Mouse (Mus musculus) neural tube, embryonic 13.5 days (tissue): ENCODE results near the gene Calm1. TPM values are rescaled to one million over a fixed set of nuclear protein-coding genes. Genes with fewer than 3 reads are reported as not detected.

Experiments used
- ATAC-seq: fragments of 200-750 bp; cut with Nextera tagmentation; 2 replicates; pipeline ENCODE4 v1.8.0; 2017; ENCODE audit warnings: low read depth, mild to moderate bottlenecking, moderate TSS enrichment, moderate library complexity
- H3K27ac ChIP-seq: fragments of 300-500 bp; sonication (generic); replicated peaks from 2 replicates; pipeline ENCODE4 v1.5.1; 2015; ENCODE audit warnings: moderate library complexity, mild to moderate bottlenecking, inconsistent platforms
- H3K27me3 ChIP-seq: fragments of 300-500 bp; sonication (generic); 2 replicates; pipeline ENCODE4 v1.6.1; 2015; ENCODE audit warnings: mild to moderate bottlenecking, inconsistent platforms
- H3K36me3 ChIP-seq: fragments of 300-500 bp; sonication (generic); 2 replicates; pipeline ENCODE4 v1.6.1; 2015; ENCODE audit warnings: mild to moderate bottlenecking, inconsistent platforms
- H3K4me1 ChIP-seq: fragments of 300-500 bp; sonication (generic); replicated peaks from 2 replicates; pipeline ENCODE4 v1.6.1; 2015; ENCODE audit warnings: inconsistent platforms
- H3K4me2 ChIP-seq: fragments of 300-500 bp; sonication (generic); 2 replicates; pipeline ENCODE4 v1.6.1; 2015; ENCODE audit warnings: inconsistent platforms, mild to moderate bottlenecking, moderate library complexity
- H3K4me3 ChIP-seq: fragments of 300-500 bp; sonication (generic); 2 replicates; pipeline ENCODE4 v1.5.1; 2015; ENCODE audit warnings: mild to moderate bottlenecking, inconsistent platforms
- H3K9ac ChIP-seq: fragments of 300-500 bp; sonication (generic); 2 replicates; pipeline ENCODE4 v1.6.1; 2015; ENCODE audit warnings: moderate library complexity, mild to moderate bottlenecking, inconsistent platforms
- H3K9me3 ChIP-seq: fragments of 300-500 bp; sonication (generic); 2 replicates; pipeline ENCODE4 v1.6.1; 2016; ENCODE audit warnings: inconsistent platforms
- WGBS: fragments of 180-500 bp; shearing (Covaris S2); methylation state at CpG from one replicate; pipeline ENCODE4 v1.1.7; 2015; 5-methylcytosine and 5-hydroxymethylcytosine counted together
- polyA plus RNA-seq: library from polyadenylated mRNA; unstranded; fragments of >200 nt; fragmentation: Nextera tagmentation; extraction: Ambion mirVana; gene quantifications from 2 replicates; pipeline ENCODE4 v1.2.1, GENCODE M21; 2015

Calm1 gene
- polyA plus RNA-seq, result 2,474 and 2,486 TPM in 2 replicates

DNA sequence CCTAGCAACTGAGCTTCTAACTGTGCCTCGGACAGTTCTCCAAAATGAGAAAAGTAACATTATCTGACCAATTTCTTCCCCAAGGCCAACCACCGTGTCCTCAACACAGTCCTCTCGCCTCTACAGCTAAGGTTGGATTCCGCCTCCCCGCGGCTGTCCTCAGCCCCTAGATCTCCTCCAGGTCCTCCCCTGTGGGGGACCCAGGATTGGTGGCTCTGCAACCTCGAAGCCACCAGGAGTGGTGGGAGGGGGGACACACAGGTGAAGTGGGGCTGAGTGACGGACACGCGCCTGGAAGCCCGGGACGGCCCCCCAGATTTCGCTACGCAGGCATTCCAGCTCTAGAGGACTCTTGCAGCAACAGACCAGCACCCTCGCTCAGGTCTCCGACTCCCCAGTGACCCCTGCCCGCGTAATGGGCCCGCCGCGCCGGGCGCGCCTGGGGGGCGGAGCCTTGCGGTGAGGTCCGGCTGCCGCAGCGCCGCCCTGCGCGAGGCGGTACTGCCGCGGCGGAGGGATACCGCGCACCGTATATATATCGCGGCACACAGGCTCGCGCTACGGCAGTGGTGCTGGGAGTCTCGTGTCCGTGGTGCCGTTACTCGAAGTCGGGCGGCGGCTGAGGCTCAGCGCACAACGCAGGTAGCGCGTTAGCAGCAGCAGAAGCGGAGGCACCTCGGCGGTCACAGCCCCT is at the start of gene Calm1:
Calm1 (plus strand) TSS at position 469 of the 694 bp plus-strand sequence.
- under 1% methylated on average over 58 of the region's 58 CpGs for WGBS
- H3K4me1 ChIP-seq, result peaks cover 34% of the 10 kb centered on the region
- no peaks in the 10 kb centered on the region for H3K27me3 ChIP-seq
- peak within 1 kb of the TSS; percentile 100 for H3K4me3 ChIP-seq
- peak; percentile 88 for ATAC-seq
- peak within 1 kb of the TSS; percentile 92 for H3K4me2 ChIP-seq
- H3K27ac ChIP-seq, result peak within 1 kb of the TSS; percentile 93
- H3K9ac ChIP-seq, result peak within 1 kb of the TSS; percentile 98
- no peaks in the 10 kb centered on the region for H3K9me3 ChIP-seq
- peaks cover 16% of the 10 kb centered on the region for H3K36me3 ChIP-seq

DNA sequence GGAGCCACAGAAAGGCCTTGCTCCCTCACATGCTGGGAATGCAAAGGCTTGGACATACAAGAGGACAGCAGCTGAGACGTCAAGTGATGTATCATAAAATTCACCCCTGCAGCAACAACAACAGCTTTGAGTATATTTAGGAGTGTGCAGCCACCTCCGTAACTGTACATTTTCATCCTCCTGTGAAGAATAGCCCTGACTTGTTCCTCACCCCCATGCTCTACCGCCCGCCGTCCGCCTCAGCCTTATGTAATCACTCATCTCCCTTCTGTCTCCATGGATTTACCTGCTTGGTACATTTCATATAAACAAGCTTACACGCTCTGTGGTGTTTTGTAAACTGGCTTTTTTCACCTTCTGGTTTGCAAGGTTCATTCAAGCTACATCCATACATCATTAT is 46.8 kb upstream of the Calm1 start:
- H3K9me3 ChIP-seq, result no peaks in the 10 kb centered on the region
- 87% methylated on average over 7 of the region's 7 CpGs for WGBS
- no peak overlapping the region for H3K4me2 ChIP-seq
- H3K4me1 ChIP-seq, result no peaks in the 10 kb centered on the region
- peaks cover 37% of the 10 kb centered on the region for H3K36me3 ChIP-seq
- H3K9ac ChIP-seq, result no peak overlapping the region
- no peaks in the 10 kb centered on the region for H3K27me3 ChIP-seq
- no peak overlapping the region for H3K27ac ChIP-seq
- H3K4me3 ChIP-seq, result no peak overlapping the region
- no peak for ATAC-seq

DNA sequence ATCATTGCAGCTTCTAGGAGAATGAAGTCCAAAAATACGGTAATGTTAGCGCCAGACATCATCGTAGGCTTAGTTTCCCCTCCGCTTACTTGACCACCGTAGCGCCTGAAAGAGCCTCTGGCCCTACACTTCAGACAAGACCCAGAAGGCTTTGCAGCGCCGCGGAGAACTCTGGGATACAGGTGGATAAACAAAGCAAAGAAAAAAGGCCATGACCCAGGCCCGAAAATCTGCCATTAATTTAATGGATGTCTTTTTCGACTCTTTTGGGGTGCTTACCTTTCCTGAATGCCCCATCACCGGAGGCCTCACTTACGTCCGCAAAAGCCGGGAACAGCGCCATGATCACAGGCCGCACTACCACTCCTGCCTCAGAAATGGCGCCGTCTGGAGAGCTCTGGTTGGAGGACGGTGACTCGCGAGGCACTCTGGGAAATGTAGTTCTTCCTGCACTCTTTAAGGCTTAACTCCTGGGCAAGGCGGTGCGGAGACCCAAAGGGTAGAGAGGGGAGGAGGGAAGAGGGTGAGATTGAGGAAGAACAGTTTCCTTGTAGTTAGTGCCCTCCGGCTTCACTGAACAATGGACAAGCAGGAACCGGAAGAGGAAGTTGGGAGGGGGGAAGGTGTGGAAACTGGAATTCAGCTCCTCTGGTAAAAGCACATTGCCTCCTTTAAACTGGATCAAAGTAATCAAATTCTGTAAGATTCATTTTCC is 39.8 kb upstream of the Calm1 start, which contains the start of gene Nrde2:
Nrde2 (minus strand) TSS at position 393 of the 715 bp plus-strand sequence.
- Histone ChIP-seq H3K4me1 (peaks cover 13% of the 10 kb centered on the region), H3K27ac (peak within 1 kb of the TSS; percentile 64), H3K27me3 (no peaks in the 10 kb centered on the region), H3K4me2 (peak within 1 kb of the TSS; percentile 64), H3K4me3 (peak within 1 kb of the TSS; percentile 50), H3K9ac (peak within 1 kb of the TSS; percentile 74), H3K9me3 (no peaks in the 10 kb centered on the region), H3K36me3 (no peaks in the 10 kb centered on the region)
- peak; percentile 98 for ATAC-seq
- 1% methylated on average over 26 of the region's 26 CpGs for WGBS

DNA sequence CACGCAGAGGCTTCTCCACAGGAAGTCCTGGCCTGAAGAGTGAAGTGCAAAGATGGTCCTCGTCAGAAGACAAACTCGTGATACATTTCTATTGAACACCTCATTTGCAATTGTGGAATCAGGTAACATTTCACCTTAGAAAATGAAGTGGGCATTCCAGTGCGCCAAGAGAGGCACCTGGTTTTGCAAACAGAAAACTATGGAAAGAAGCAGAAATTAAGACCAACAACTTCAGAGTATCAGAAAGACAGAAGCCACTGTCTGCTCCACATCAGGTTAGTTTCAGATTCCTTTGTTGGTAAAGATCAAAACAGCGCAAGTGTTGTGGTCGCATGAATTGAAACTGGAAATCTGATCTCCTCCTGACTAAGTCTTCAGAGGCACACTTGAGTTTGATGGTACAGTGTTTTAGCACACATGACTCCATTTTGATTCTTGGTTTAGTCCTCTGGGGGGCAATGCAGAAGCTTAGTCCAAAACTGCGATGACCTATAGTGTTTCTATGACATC is 34.2 kb upstream of the Calm1 start:
- H3K27me3 ChIP-seq, result no peaks in the 10 kb centered on the region
- no peak overlapping the region for H3K9ac ChIP-seq
- no peak overlapping the region for H3K4me3 ChIP-seq
- peaks cover 13% of the 10 kb centered on the region for H3K4me1 ChIP-seq
- ATAC-seq, result no peak
- H3K27ac ChIP-seq, result no peak overlapping the region
- H3K36me3 ChIP-seq, result no peaks in the 10 kb centered on the region
- no peaks in the 10 kb centered on the region for H3K9me3 ChIP-seq
- WGBS, result 79% methylated on average over 7 of the region's 7 CpGs
- H3K4me2 ChIP-seq, result no peak overlapping the region

DNA sequence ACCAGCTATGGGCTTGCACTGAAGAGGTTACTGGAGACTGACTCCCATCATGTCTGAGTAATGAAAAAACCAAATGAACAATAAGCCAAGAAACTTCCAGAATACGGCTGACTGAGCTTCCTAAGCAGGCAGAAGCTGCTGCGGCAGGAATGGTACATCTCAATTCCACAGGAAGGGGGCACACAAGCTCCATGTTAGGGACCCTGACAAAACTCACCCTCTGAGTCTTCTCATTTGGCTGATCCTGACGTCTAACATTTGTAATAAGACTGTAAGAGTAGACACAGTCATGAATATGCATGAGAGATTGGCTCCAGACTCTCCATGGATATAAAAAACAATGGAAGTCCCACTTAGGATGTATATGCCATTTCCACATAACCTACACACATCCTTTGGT is 33.1 kb upstream of the Calm1 start:
- Histone ChIP-seq H3K4me3 (no peak overlapping the region), H3K27ac (no peak overlapping the region), H3K4me2 (no peak overlapping the region), H3K36me3 (no peaks in the 10 kb centered on the region), H3K9ac (no peak overlapping the region), H3K27me3 (no peaks in the 10 kb centered on the region), H3K4me1 (peaks cover 13% of the 10 kb centered on the region), H3K9me3 (no peaks in the 10 kb centered on the region)
- ATAC-seq, result peak; percentile 74; the same call in 1 of the 2 replicates
- WGBS, result 19% methylated on average over 3 of the region's 3 CpGs

DNA sequence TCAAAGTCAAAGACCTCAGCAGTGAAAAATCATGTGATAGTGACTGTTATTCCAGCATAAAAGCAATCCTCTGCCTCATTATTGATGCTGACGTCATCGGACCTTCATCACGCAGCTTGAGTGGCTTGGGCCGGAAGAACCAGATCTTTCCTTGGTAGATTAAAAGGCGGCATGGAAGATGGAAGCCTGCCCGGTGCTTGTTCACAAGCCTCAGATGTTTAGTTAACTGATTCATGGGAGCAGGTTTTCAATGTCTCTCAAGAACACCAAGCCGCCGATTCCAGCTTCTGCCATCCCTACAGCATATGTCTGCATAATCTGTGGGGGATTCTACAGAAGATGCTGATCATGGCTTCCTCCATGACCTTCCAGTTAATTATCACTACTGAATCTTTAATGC is 32.3 kb upstream of the Calm1 start:
- H3K4me3 ChIP-seq, result no peak overlapping the region
- H3K9me3 ChIP-seq, result no peaks in the 10 kb centered on the region
- H3K4me2 ChIP-seq, result no peak overlapping the region
- no peaks in the 10 kb centered on the region for H3K36me3 ChIP-seq
- no peak for ATAC-seq
- peak overlapping the region; percentile 38; the same call in 1 of the 2 replicates for H3K27ac ChIP-seq
- H3K27me3 ChIP-seq, result no peaks in the 10 kb centered on the region
- WGBS, result 60% methylated on average over 8 of the region's 8 CpGs
- peaks cover 13% of the 10 kb centered on the region for H3K4me1 ChIP-seq
- no peak overlapping the region for H3K9ac ChIP-seq

DNA sequence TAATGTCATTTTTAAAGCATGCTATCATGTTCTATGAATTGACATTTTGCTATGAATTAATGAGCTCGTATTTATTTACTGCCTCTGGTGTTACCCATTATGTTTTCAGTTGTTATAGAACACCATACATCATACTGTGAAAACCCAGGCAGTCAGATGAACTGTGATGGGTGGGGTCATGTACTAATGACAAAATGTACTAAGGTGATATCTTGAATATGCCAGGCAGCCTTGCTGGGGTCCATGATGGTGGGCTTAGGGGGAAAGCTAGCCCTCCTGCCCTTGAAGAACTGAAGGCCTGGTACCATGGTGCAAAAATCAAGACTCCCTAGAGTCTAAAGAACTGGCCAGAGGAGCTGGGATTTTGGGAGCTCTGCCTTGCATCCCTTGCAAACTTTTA is 31.7 kb upstream of the Calm1 start:
- Histone ChIP-seq H3K4me2 (peak overlapping the region; percentile 56), H3K4me3 (no peak overlapping the region), H3K27me3 (no peaks in the 10 kb centered on the region), H3K9me3 (no peaks in the 10 kb centered on the region), H3K36me3 (no peaks in the 10 kb centered on the region), H3K4me1 (peaks cover 13% of the 10 kb centered on the region), H3K27ac (peak overlapping the region; percentile 87), H3K9ac (peak overlapping the region; percentile 62; the same call in 1 of the 2 replicates)
- WGBS, result 83% methylated on average over 1 of the region's 1 CpGs
- no peak; the same call in 1 of the 2 replicates for ATAC-seq

DNA sequence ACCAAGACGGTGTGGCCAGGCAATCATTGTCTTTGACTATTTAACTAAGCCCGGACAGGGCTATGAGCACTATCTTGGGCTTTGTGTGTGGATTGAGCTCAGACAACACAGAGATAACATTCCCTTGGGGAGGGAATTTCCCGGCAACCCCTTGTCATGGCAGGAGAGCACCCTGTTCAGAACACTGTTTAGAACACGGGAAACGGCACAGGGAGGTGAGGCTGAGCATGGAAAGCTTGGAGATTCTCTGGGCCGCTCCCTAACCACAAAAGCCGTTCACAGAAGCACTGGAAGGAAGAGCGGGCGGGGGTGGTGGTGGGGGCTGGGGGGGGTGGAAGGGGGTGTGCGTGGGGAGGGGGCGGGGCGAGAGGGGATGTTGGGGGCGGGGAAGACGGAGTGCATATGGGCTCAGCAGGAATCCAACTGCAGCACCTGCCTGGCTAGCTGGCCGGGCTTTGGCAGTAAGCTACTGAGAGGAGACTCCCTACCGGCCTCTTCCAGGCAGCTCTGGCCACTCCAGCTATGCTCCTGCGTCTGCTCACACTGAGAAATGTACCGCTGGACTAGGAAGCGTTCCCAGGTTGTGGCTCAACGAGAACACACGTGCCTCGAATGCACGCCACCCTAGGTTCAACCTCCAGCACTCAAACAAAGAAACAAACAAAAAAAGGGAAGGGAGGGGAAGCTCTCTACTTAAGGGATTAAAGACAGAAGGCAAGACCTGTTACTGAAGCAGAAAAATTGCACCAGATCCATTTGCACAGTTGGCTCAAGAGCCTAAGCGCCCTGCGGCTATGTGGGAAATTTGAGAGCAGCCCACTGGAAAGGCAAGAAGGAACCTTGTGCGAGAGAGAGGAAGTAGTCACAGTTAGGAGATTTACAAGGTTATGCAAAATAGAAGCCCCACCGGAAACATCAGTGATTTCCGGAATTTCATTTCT is 31.0 kb upstream of the Calm1 start:
- 9% methylated on average over 28 of the region's 28 CpGs for WGBS

DNA sequence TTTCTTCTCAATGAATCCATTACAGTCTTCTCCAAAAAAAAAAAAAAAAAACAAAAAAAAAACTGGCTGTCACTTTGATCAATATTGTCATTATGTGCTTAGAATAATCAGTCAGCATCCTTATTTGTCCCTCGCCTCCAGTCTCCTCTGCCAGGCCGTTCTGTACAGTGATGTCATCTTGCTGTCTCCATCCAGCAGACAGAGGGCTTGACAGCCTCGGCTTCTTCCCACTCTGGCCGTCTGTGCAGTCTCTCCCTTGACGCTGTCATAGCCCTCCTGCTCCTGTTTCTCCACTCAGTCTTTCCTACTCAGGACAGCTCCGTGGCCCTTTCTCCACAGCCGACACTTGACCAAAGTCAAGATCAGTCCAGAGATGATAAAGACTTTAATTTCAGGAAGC is 26.8 kb upstream of the Calm1 start:
- WGBS, result 68% methylated on average over 7 of the region's 7 CpGs
- H3K27me3 ChIP-seq, result no peaks in the 10 kb centered on the region
- no peak overlapping the region for H3K27ac ChIP-seq
- no peak overlapping the region for H3K4me3 ChIP-seq
- H3K9ac ChIP-seq, result no peak overlapping the region
- H3K4me1 ChIP-seq, result peaks cover 33% of the 10 kb centered on the region
- H3K36me3 ChIP-seq, result no peaks in the 10 kb centered on the region
- no peak overlapping the region for H3K4me2 ChIP-seq
- ATAC-seq, result no peak
- H3K9me3 ChIP-seq, result no peaks in the 10 kb centered on the region

More for the DNA sequence above, 31.0 kb upstream of the Calm1 start:
- Histone ChIP-seq H3K36me3 (no peaks in the 10 kb centered on the region), H3K27ac (peak overlapping the region; percentile 87), H3K4me1 (peaks cover 13% of the 10 kb centered on the region), H3K4me2 (peak overlapping the region; percentile 56), H3K4me3 (peak overlapping the region; percentile 20), H3K9me3 (no peaks in the 10 kb centered on the region), H3K9ac (peak overlapping the region; percentile 62), H3K27me3 (no peaks in the 10 kb centered on the region)
- peak; percentile 68 for ATAC-seq

DNA sequence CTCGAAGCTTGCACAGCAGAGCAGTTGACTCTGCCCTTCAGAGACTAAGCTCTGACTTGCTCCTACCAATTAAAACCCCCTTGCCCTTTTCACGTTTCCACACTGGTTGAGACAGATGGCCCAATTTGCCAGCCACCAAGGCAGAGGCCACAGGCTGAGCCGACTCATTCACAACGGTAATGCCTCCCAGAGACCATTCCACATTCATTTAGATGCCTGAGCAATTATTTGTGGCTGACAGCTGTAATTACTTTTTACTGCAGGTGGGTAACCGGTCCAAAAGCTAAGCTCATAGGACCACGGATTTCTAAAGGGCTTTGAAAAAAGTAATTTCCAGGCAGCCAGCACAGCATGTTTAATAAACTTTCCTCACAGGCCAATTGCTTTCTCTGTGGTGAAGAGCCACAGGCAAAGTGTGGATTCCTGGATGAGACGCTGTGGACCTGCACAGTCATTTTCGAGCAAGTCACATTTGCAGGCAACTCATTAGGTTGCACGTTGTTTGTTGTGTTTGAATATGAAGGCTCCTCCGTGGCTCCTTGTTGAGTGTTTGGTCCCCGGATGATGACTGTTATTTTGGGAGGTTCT is 22.7 kb upstream of the Calm1 start:
- peak; percentile 88 for ATAC-seq
- Histone ChIP-seq H3K9me3 (no peaks in the 10 kb centered on the region), H3K36me3 (no peaks in the 10 kb centered on the region), H3K27ac (peak overlapping the region; percentile 67), H3K4me1 (peaks cover 34% of the 10 kb centered on the region), H3K4me3 (no peak overlapping the region), H3K9ac (no peak overlapping the region), H3K4me2 (no peak overlapping the region), H3K27me3 (no peaks in the 10 kb centered on the region)
- 22% methylated on average over 11 of the region's 11 CpGs for WGBS

DNA sequence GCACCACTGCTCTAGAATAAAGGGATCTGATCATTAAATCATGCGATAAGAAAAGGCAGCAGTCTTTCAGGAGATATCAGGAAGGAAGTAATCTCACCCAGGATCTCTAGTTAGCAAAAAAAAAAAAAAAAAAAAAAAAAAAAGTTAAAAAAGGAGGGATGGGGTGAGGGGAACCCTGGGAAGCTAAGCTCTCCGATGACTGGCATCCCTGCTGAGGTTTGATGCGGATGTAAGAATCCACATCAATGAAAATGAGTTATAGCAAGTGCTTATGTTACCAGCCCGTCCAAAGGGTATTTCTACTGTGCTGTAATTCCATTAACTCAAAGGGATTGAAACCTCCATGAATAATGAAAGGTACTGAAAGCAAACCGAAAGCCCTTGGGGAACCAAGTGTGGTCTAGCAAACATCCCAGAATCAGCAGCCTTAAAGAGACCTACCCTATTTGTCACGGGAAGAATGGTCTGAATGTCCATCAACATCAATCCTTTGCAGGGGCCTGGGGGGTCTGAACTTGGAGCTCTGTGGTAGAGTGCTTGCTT is 20.3 kb upstream of the Calm1 start:
- Histone ChIP-seq H3K9me3 (0 out of 2 replicates have a peak, but pooled peaks cover 5% of the 10 kb centered on the region), H3K27ac (no peak overlapping the region), H3K4me1 (peaks cover 34% of the 10 kb centered on the region), H3K9ac (no peak overlapping the region), H3K27me3 (no peaks in the 10 kb centered on the region), H3K36me3 (no peaks in the 10 kb centered on the region), H3K4me3 (no peak overlapping the region), H3K4me2 (no peak overlapping the region)
- ATAC-seq, result no peak
- 20% methylated on average over 6 of the region's 6 CpGs for WGBS
